Mouse (Mus musculus) stomach, embryonic 16.5 days (tissue): ENCODE measurements around the gene Sult6b1. TPM values are rescaled to one million over a fixed set of nuclear protein-coding genes. Genes with fewer than 3 reads are reported as not detected.
A peak's percentile ranks its signal among the peaks of the same experiment; 100 is the strongest.

Source experiments
- ATAC-seq: fragments of 200-750 bp; cut with Nextera tagmentation; 2 replicates; pipeline ENCODE4 v1.8.0; 2017; ENCODE audit warnings: moderate number of reproducible peaks, moderate TSS enrichment; ENCODE audit not compliant: insufficient read depth, low FRiP score
- H3K27ac ChIP-seq: fragments of 300-500 bp; sonication (generic); 2 replicates; pipeline ENCODE4 v1.5.1; 2014; ENCODE audit warnings: low read length
- H3K27me3 ChIP-seq: fragments of 300-500 bp; sonication (generic); 2 replicates; pipeline ENCODE4 v1.6.1; 2014; ENCODE audit warnings: low read length, control low read depth, mixed read lengths; ENCODE audit not compliant: control insufficient read depth, insufficient read depth
- H3K36me3 ChIP-seq: fragments of 300-500 bp; sonication (generic); 2 replicates; pipeline ENCODE4 v1.6.1; 2014; ENCODE audit warnings: low read length; ENCODE audit not compliant: control insufficient read depth, insufficient read depth
- H3K4me1 ChIP-seq: fragments of 300-500 bp; sonication (generic); 2 replicates; pipeline ENCODE4 v1.6.1; 2014; ENCODE audit warnings: low read length, control low read depth, mixed read lengths; ENCODE audit not compliant: control insufficient read depth, insufficient read depth
- H3K4me2 ChIP-seq: fragments of 300-500 bp; sonication (generic); 2 replicates; pipeline ENCODE4 v1.6.1; 2014; ENCODE audit warnings: low read depth, low read length, mixed read lengths
- H3K4me3 ChIP-seq: fragments of 300-500 bp; sonication (generic); replicated peaks from 2 replicates; pipeline ENCODE4 v1.5.1; 2014; ENCODE audit warnings: mild to moderate bottlenecking, low read length
- H3K9ac ChIP-seq: fragments of 300-500 bp; sonication (generic); 2 replicates; pipeline ENCODE4 v1.6.1; 2014; ENCODE audit warnings: low read length
- H3K9me3 ChIP-seq: fragments of 300-500 bp; sonication (generic); replicated peaks from 2 replicates; pipeline ENCODE4 v1.6.1; 2016; ENCODE audit warnings: low read length, control low read depth; ENCODE audit not compliant: control insufficient read depth
- WGBS: fragments of 180-500 bp; shearing (Covaris S2); extraction: QIAGEN DNeasy Blood & Tissue Kit; methylation state at CpG from one replicate; pipeline ENCODE4 v1.1.7; 2014; 5-methylcytosine and 5-hydroxymethylcytosine counted together
- polyA plus RNA-seq: library from polyadenylated mRNA; unstranded; fragments of >200 nt; fragmentation: Nextera tagmentation; extraction: Ambion mirVana; gene quantifications from 2 replicates; pipeline ENCODE4 v1.2.1, GENCODE M21; 2015

Sult6b1 gene
- 0.21 TPM in 2 replicates for polyA plus RNA-seq

GRCm38 (mm10) chr17:78906892-78907291 is at the start of gene Sult6b1:
TSS of gene Sult6b1 (minus strand) at chr17:78906992.
- Histone ChIP-seq H3K4me2 (no peak within 1 kb of the TSS), H3K27ac (no peak within 1 kb of the TSS), H3K27me3 (no peaks in the 10 kb centered on the region), H3K9ac (no peak within 1 kb of the TSS), H3K4me1 (no peaks in the 10 kb centered on the region), H3K36me3 (no peaks in the 10 kb centered on the region), H3K4me3 (no peak within 1 kb of the TSS), H3K9me3 (no peaks in the 10 kb centered on the region)
- no peak for ATAC-seq
- 79% methylated on average over 5 of the region's 5 CpGs for WGBS

- no peak overlapping the region for H3K4me2 ChIP-seq
- peaks cover 17% of the 10 kb centered on the region for H3K36me3 ChIP-seq
- no peak overlapping the region for H3K9ac ChIP-seq
- 65% methylated on average over 8 of the region's 8 CpGs for WGBS
- no peaks in the 10 kb centered on the region for H3K4me1 ChIP-seq
- no peak for ATAC-seq
- H3K27ac ChIP-seq: no peak overlapping the region
- H3K9me3 ChIP-seq: no peaks in the 10 kb centered on the region
- H3K4me3 ChIP-seq: no peak overlapping the region
- no peaks in the 10 kb centered on the region for H3K27me3 ChIP-seq
Observed at GRCm38 (mm10) chr17:78953240-78953639, 46.4 kb upstream of the Sult6b1 start.

- Histone ChIP-seq H3K9me3 (no peaks in the 10 kb centered on the region), H3K36me3 (peaks cover 17% of the 10 kb centered on the region), H3K4me1 (no peaks in the 10 kb centered on the region), H3K27ac (no peak overlapping the region), H3K9ac (no peak overlapping the region), H3K4me3 (no peak overlapping the region), H3K4me2 (no peak overlapping the region), H3K27me3 (no peaks in the 10 kb centered on the region)
- no peak for ATAC-seq
- WGBS: 86% methylated on average over 5 of the region's 5 CpGs
Observed at GRCm38 (mm10) chr17:78952070-78952469, 45.3 kb upstream of the Sult6b1 start.

DNA sequence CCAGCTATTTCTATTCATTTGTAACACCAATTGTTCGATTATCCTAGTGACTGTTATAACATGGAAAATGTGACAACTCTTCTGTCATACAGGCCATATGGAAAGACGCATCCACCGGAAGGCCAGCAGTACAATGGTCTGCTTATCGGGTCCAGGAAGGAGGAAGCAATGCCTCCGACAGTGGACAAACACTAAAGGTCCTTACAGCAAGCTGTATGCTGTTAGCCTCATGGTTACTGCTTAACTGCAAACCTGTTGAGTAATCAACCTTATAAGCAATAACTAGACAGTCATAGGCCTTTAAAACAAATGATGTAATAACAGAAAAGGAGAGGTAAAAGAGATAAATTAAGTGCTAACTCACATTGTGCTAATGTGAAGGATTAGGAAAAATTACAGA is 44.4 kb upstream of the Sult6b1 start:
- no peak overlapping the region for H3K27ac ChIP-seq
- H3K4me1 ChIP-seq: no peaks in the 10 kb centered on the region
- no peak overlapping the region for H3K4me3 ChIP-seq
- 93% methylated on average over 5 of the region's 5 CpGs for WGBS
- peaks cover 13% of the 10 kb centered on the region for H3K36me3 ChIP-seq
- H3K9me3 ChIP-seq: no peaks in the 10 kb centered on the region
- H3K27me3 ChIP-seq: no peaks in the 10 kb centered on the region
- H3K9ac ChIP-seq: no peak overlapping the region
- ATAC-seq: no peak
- no peak overlapping the region for H3K4me2 ChIP-seq

GRCm38 (mm10) chr17:78942579-78942978 is 35.8 kb upstream of the Sult6b1 start:
- Histone ChIP-seq H3K4me1 (peaks cover 3% of the 10 kb centered on the region), H3K4me2 (no peak overlapping the region), H3K9ac (no peak overlapping the region), H3K4me3 (no peak overlapping the region), H3K27me3 (no peaks in the 10 kb centered on the region), H3K36me3 (peaks cover 4% of the 10 kb centered on the region; the same call in 1 of the 2 replicates), H3K27ac (no peak overlapping the region), H3K9me3 (no peaks in the 10 kb centered on the region)
- ATAC-seq: no peak
- 38% methylated on average over 11 of the region's 11 CpGs for WGBS

GRCm38 (mm10) chr17:78938927-78939326 is 32.1 kb upstream of the Sult6b1 start:
- ATAC-seq: no peak
- no peak overlapping the region for H3K27ac ChIP-seq
- no peaks in the 10 kb centered on the region for H3K9me3 ChIP-seq
- H3K9ac ChIP-seq: no peak overlapping the region
- H3K36me3 ChIP-seq: peaks cover 2% of the 10 kb centered on the region; the same call in 1 of the 2 replicates
- peaks cover 13% of the 10 kb centered on the region for H3K4me1 ChIP-seq
- WGBS: 90% methylated on average over 4 of the region's 4 CpGs
- H3K4me3 ChIP-seq: no peak overlapping the region
- no peaks in the 10 kb centered on the region for H3K27me3 ChIP-seq
- H3K4me2 ChIP-seq: no peak overlapping the region

DNA sequence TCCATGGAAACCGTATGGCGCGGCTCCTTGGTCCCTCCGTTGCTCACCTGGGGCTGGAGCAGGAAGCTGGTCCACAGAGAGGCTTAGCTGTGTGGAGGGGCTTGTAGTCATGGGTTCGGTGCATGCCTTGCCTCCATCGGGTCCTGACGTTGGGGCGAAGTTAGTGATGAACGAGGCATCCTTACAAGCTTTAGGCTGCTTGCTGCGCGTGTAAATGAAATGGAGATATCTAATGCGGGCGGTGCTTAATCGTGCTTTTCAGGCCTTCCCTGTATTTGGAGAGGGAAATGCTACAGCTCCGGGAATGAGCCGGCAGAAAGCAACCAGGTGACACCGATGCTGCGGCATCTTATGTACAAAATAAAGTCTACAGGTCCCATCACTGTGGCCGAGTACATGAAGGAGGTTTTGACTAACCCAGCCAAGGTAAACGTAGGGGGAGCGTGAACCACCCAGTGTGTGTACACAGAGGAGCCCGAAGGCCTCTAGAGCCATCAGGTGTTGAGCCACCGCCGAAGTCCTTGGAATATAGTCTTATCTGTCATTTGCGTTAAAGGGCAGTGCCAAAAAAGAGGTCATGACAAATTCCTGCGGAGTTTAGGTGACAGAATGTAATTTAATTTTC is 30.5 kb upstream of the Sult6b1 start:
- ATAC-seq: peak; percentile 27; the same call in 1 of the 2 replicates
- WGBS: 5% methylated on average over 26 of the region's 26 CpGs
- H3K9ac ChIP-seq: peak overlapping the region; percentile 89
- no peaks in the 10 kb centered on the region for H3K27me3 ChIP-seq
- no peaks in the 10 kb centered on the region for H3K9me3 ChIP-seq
- H3K4me1 ChIP-seq: peaks cover 19% of the 10 kb centered on the region
- H3K4me2 ChIP-seq: peak overlapping the region; percentile 86
- peak overlapping the region; percentile 93 for H3K4me3 ChIP-seq
- H3K36me3 ChIP-seq: no peaks in the 10 kb centered on the region
- H3K27ac ChIP-seq: no peak overlapping the region; the same call in 1 of the 2 replicates

- Histone ChIP-seq H3K9me3 (no peaks in the 10 kb centered on the region), H3K36me3 (no peaks in the 10 kb centered on the region), H3K4me1 (peaks cover 19% of the 10 kb centered on the region), H3K9ac (peak within 1 kb of the TSS; percentile 89), H3K27me3 (no peaks in the 10 kb centered on the region), H3K27ac (peak within 1 kb of the TSS; percentile 62), H3K4me3 (peak within 1 kb of the TSS; percentile 93), H3K4me2 (peak within 1 kb of the TSS; percentile 86)
- under 1% methylated on average over 45 of the region's 45 CpGs for WGBS
- ATAC-seq: peak; percentile 100
Observed at GRCm38 (mm10) chr17:78936466-78937228, 29.9 kb upstream of the Sult6b1 start, which contains the start of the genes Cebpz and Ndufaf7. TSS of gene Cebpz (minus strand) at chr17:78937066. TSS of gene Ndufaf7 (plus strand) at chr17:78937136.

DNA sequence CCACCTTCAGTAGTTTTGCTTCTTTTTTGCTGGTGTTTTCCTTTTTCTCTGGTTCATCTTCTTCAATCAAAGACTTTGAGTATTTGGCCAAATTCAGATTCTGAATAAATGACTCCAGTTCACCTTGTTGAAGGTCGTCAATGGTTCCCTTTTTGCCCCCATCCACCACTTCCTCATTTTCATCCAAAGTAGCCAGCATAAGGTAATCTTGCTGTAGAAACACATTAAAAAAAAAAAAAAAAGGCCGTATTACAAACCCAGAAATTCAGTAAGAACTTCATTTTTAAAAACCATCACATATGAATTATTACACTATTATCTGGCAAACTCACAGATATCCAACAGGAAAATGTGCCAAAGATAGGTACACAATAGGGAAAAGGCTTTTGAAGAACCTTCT is 29.1 kb upstream of the Sult6b1 start:
- ATAC-seq: no peak
- H3K4me1 ChIP-seq: peaks cover 19% of the 10 kb centered on the region
- H3K9ac ChIP-seq: peak overlapping the region; percentile 89
- WGBS: 83% methylated on average over 2 of the region's 2 CpGs
- no peaks in the 10 kb centered on the region for H3K27me3 ChIP-seq
- H3K27ac ChIP-seq: no peak overlapping the region
- H3K4me2 ChIP-seq: peak overlapping the region; percentile 85
- H3K9me3 ChIP-seq: no peaks in the 10 kb centered on the region
- peaks cover 7% of the 10 kb centered on the region; the same call in 1 of the 2 replicates for H3K36me3 ChIP-seq
- peak overlapping the region; percentile 93 for H3K4me3 ChIP-seq
